Mouse (Mus musculus) CD4-positive, CD25-positive, alpha-beta regulatory T cell, adult 4 months (primary cell): ENCODE data around the gene Ttbk2. TPM values are rescaled to one million over a fixed set of nuclear protein-coding genes. Genes with fewer than 3 reads are reported as not detected.

Source experiments
- ATAC-seq: one replicate; pipeline ENCODE4 v1.8.0; 2017
- polyA plus RNA-seq, 2 experiments: library from polyadenylated mRNA; unstranded; fragments of 100-300 nt; shearing (Covaris generic); gene quantifications; one replicate each; pipeline ENCODE4 v1.2.1; 2017

The Ttbk2 gene
- polyA plus RNA-seq, 2 experiments from 2014 or later: 0.66 to 0.91 TPM

- no peak for ATAC-seq
Observed at GRCm38 (mm10) chr2:120731877-120732530, 118.4 kb downstream of the Ttbk2 start.

DNA sequence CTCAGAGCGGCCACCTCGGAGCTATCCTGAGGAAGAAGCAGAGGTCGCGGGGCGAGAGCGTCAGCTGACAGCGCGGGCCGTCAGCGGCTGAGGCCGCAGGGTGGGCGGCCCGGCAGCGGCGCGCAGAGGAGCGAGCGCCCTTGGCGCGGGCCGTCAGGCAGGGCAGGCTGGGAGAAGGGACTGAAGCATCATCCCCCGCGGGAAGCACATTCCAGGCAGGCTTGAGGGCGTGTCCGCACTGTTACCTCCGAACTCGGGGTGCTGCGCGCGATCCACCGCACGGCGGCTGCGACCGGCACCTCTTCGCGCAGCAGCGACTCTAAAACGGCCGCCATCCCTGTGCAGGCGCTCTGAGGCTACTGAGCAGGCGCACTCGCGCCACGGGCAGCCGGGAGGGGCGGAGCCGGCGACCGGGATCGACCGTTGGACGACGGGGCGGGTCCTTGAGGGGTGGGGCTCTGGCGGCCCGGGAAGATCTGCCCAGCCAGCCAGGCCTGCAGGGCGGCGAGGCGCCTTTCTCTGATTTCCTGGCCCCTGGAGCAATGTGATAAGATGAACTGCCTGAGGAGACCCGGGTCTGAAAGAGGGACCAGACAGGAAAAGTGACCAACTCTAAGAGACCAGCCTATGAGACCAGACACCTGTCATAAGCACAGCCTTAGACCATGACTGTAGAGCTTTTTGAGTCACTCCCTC lies 119.1 kb downstream of the Ttbk2 start:
- peak; percentile 96 for ATAC-seq

- ATAC-seq: peak; percentile 25
Observed at GRCm38 (mm10) chr2:120730639-120731166, 119.7 kb downstream of the Ttbk2 start.

DNA sequence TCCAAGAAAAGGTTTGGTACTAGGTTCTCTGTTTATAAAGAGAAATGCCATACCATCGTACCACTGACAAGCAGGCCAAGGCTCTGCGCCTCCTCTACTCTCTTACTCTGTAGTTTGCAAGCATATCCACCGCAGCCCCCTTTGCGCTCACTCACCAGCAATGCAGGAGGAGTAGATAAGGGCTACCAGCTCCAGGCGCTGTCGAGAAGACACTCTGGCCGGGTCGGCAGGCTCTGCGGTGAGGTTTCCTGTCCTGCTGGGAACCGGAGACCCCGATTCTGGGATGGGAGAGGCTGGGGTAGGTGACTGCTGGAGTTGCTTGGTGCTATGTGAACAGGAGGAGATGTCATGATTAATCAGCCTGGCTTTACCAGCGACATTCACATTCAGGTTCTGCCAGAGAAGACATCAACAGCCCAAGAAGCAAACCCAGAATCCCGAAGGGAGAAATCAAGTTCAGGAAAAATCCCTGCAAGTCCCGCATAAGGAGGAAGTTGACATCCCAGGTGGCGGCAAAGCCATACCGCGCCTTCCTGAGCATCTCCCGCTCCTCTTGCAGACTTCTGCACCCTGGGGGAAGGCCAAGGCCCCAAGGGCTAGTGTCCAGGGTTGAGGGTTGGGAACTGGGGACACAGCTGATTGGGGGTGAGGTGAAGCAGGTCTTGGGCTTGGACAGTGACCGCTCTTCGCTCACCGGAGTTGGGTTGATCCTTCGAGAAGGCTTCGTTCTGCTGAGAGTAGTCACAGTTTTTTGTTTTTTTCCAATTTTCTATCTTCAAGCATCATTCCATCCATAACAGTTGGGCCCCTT lies 120.4 kb downstream of the Ttbk2 start:
- no peak for ATAC-seq

DNA sequence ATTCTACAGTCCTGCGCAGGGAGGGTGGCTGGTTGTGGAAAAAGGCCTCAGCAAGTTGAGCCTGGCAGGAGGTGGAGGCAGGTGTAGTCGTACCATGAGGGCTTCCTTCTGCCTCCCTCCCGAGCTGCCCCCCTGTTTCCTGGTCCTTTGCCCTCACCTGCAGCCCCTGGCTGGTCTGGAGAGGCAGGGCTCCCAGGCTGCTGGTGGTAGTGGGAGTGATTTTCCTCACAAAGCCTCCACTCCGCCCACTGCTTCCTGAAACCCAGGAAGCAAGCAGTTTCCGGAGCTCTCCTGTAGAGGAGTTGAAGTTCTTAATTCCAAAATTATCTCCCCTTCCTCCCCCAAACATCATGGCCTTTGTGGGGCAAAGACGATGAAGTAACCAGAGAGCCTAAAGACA lies 126.2 kb downstream of the Ttbk2 start:
- no peak for ATAC-seq

DNA sequence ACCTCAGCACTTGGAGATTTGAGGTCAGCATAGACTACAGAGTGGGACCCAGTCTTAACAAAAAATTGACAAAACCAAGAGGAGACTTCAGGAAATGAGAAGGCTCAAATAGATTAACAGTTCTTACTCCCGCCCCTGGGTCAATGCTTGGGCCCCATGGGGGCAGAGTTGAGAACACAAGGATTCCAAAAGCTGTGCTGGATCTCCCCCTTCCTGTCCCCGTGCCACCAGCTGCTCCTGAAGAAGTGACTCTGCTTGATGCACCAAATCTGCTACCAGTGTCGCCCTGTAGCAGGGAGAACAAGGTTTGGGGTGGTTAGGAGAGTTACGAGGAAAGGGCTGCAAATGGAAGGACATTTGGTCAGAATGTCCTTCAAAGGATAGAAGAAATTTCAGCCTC lies 126.8 kb downstream of the Ttbk2 start:
- no peak for ATAC-seq

DNA sequence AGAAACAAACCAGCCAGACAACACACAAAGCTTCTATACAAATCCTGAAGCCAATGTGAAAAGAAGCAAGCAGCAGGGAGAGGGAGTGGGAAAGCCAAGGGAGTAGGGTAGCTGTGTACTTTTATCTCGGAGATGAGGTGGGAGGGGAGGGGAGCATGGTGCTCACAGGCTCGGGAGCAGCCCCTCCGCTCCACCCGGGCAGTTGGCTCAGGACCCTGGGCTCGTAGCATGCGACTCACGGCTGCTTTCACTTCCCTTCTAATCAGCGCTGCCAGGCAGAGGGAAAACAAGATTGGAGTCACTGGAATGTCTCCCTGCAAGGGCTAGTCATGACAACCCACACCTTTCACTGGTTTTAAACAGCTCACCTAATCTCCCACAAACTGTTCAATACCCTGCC lies 127.9 kb downstream of the Ttbk2 start:
- ATAC-seq: no peak

DNA sequence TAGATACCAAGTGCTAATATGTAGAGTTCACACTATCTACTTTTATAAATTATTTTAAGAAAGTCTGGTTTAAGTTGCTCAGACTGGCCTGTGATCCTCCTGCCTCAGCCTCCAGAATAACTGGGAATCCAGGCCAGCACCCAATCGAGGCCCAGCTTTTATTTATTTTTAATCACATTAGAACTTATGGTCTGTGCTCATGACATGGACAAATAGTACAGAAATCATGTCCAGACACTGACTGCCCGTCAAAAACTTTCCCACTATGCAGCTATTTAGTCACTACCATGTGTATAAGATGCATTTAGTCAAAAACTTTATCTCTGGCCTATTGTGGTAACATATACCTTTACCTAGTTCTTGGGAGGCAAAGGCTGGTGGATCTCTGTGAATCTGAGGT lies 128.5 kb downstream of the Ttbk2 start:
- no peak for ATAC-seq

DNA sequence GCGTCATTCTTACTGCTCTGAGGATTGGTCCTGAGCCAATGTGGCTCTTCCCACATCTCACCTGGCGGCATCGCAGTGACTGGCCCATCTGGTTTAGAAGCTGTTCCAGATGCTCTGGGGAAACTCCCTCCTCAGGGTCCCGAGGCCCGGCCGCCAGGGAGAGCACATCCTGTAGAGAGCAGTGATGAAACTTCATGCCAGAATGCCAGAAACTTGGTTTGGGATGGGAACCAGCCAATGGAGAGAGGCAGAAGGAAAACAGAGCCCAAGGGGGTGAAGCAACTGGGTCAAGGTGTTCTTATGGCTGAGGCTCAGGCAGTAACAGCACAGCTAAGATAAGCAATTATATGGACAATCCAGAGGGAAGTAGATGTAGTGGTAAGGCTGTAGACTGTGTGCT lies 129.6 kb downstream of the Ttbk2 start:
- ATAC-seq: no peak

GRCm38 (mm10) chr2:120718496-120718895 lies 131.9 kb downstream of the Ttbk2 start:
- ATAC-seq: no peak

DNA sequence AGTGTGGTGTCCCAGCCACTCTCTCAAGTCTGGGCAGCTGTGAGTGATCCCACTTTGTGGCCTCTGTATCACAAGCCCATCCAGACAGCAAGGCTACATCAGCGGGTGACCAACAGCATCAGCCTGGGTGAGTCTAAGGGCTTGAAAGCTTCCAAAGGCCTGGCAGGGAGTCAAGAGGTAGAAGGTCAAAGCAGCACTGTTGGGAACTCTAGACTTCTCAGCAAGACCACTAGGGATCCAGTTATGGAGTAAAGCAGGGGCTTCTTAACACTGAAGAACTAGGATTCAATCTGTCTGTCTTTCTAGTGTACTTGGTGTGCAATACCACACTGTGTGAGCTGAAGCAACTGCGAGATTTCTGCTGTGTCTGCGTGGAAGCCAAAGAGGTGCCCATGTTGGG lies 137.0 kb downstream of the Ttbk2 start:
- no peak for ATAC-seq

DNA sequence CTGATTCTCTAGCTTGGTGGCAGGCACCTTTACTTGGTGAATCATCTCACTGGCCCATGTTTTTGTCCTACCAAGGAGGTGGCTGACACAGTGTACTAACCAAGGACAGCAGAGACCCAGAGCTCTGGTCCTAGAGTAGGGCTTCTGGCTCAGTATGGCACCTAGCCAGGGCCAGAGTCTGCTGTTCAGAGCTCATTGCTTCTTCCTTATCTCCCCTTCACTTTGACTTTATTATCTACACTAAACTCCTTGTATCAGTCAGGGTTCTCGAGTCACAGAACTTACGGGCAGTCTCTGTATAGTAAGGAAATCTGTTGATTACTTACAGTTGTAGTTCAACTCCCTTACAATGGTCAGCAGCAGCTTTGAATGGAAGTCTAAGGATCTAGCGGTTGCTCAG lies 139.5 kb downstream of the Ttbk2 start:
- no peak for ATAC-seq

DNA sequence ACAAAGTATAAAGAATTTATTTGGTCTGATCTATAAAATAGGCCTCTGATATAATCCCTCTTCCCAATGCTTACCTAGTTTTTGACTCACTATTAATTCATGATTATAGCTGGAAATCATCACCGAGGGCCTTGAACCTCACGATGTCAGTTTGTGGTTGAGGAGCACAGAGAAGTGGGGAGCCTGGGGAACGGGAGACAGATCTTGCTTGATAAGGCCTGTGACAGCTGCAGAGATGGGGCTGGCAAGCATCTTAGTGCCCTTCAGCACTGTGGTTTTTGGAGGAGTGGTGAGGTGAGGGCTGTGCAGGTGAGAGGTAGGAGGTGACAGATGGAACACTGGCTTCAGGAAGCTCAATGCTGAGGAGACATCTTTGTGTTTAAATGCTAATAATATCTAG lies 140.2 kb downstream of the Ttbk2 start:
- ATAC-seq: no peak

DNA sequence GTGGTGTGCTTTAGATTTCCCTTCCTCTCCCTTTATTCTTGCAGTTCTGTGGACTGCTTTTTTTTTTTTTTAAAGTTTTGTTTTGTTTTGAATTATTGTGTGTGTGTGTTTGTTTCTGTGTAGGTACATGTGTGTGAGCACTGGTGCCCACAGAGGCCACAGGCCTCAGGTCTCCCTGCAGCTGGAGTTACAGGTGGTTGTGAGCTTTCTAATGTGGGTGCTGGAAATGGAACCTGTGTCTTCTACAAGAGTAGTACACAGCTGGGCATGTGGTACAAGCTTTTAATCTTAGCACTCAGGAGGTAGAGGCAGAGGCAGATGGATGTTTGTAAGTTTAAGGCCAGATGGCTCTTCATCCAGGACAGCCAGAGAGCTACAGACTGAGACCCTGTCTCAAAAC lies 143.4 kb downstream of the Ttbk2 start:
- ATAC-seq: no peak

- ATAC-seq: no peak
Observed at GRCm38 (mm10) chr2:120702675-120703074, 147.7 kb downstream of the Ttbk2 start.

DNA sequence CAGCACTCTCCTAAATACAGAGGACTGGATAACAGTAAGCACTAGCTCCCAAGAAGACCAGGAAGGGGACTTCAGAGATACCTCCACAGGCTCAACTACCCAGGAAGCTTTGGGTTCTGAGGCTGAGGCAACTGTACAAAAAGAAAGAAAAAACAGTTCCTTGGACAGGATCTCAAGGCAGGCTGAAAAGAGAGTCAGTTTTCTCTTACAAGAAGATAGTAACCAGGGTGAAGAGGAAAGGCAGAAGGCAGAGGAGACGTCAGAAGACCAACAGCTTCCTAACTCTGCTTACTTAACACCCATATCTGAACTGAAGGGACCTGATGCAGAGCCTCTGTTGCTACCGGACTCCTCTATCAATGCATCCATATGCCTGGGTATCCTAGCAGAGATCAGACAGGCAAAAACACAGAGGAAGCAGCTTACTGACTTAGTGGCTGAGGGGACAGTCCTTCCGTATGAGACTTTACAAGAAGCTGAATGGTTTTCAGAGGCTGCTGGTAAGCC lies 150.0 kb downstream of the Ttbk2 start:
- no peak for ATAC-seq

GRCm38 (mm10) chr2:120697767-120698166 lies 152.6 kb downstream of the Ttbk2 start:
- ATAC-seq: no peak

Other genes starting within 250 kb of the Ttbk2 start
- 10 to 100 TPM; 14.1 to 22.1 TPM for gene Haus2, start 241.2 kb downstream of the Ttbk2 start, polyA plus RNA-seq
- 10 to 100 TPM; 33.0 to 37.2 TPM for gene Lrrc57, start 241.1 kb downstream of the Ttbk2 start, polyA plus RNA-seq
- gene Stard9, start 221.5 kb downstream of the Ttbk2 start, polyA plus RNA-seq: under 1 TPM; 0.48 to 0.59 TPM
- 1 to 10 TPM; 4.9 to 6.3 TPM for gene Cdan1, start 476 bp downstream of the Ttbk2 start, polyA plus RNA-seq
- gene Ubr1, start 120.1 kb upstream of the Ttbk2 start, polyA plus RNA-seq: 10 to 100 TPM; 46.2 to 47.3 TPM
- gene Tmem62, start 126.4 kb upstream of the Ttbk2 start, polyA plus RNA-seq: 10 to 100 TPM; 11.0 to 15.5 TPM
- gene Ccndbp1, start 157.8 kb upstream of the Ttbk2 start, polyA plus RNA-seq: 100 to 1,000 TPM; 149 to 151 TPM
- under 1 TPM; 0.35 to 0.42 TPM for gene Epb42, start 186.5 kb upstream of the Ttbk2 start, polyA plus RNA-seq
- not detected for gene Tgm5, start 235.2 kb upstream of the Ttbk2 start, polyA plus RNA-seq